Mouse (Mus musculus) neural tube, embryonic 11.5 days (tissue): ENCODE measurements around the gene Speer4f2. TPM values are rescaled to one million over a fixed set of nuclear protein-coding genes. Genes with fewer than 3 reads are reported as not detected.

Experiments
- ATAC-seq: fragments of 200-750 bp; cut with Nextera tagmentation; 2 replicates; pipeline ENCODE4 v1.8.0; 2017; ENCODE audit warnings: moderate number of reproducible peaks, mild to moderate bottlenecking, moderate TSS enrichment, moderate library complexity; ENCODE audit not compliant: insufficient read depth, low FRiP score, low TSS enrichment
- DNase-seq: peaks from one replicate; pipeline ENCODE4 v3.0.0-alpha.2; 2015; ENCODE audit warnings: low spot score
- H3K27ac ChIP-seq: fragments of 300-500 bp; sonication (generic); 2 replicates; pipeline ENCODE4 v1.5.1; 2014; ENCODE audit warnings: low read depth, mild to moderate bottlenecking, low read length
- H3K27me3 ChIP-seq: fragments of 300-500 bp; sonication (generic); 2 replicates; pipeline ENCODE4 v1.6.1; 2014; ENCODE audit warnings: mild to moderate bottlenecking, low read length, mixed read lengths; ENCODE audit not compliant: control insufficient read depth, insufficient read depth
- H3K36me3 ChIP-seq: fragments of 300-500 bp; sonication (generic); 2 replicates; pipeline ENCODE4 v1.6.1; 2014; ENCODE audit warnings: mild to moderate bottlenecking, low read length, moderate library complexity, mixed read lengths; ENCODE audit not compliant: control insufficient read depth, insufficient read depth
- H3K4me1 ChIP-seq: fragments of 300-500 bp; sonication (generic); 2 replicates; pipeline ENCODE4 v1.6.1; 2014; ENCODE audit warnings: low read length, mixed read lengths; ENCODE audit not compliant: control insufficient read depth, insufficient read depth
- H3K4me2 ChIP-seq: fragments of 300-500 bp; sonication (generic); 2 replicates; pipeline ENCODE4 v1.6.1; 2014; ENCODE audit warnings: low read depth, mild to moderate bottlenecking, moderate library complexity
- H3K4me3 ChIP-seq: fragments of 300-500 bp; sonication (generic); 2 replicates; pipeline ENCODE4 v1.5.1; 2014; ENCODE audit warnings: low read depth, low read length
- H3K9ac ChIP-seq: fragments of 300-500 bp; sonication (generic); 2 replicates; pipeline ENCODE4 v1.6.1; 2014; ENCODE audit warnings: mild to moderate bottlenecking, low read length
- H3K9me3 ChIP-seq: fragments of 300-500 bp; sonication (generic); 2 replicates; pipeline ENCODE4 v1.6.1; 2016; ENCODE audit warnings: low read length; ENCODE audit not compliant: control insufficient read depth
- WGBS: fragments of 180-500 bp; shearing (Covaris S2); extraction: QIAGEN DNeasy Blood & Tissue Kit; methylation state at CpG from one replicate; pipeline ENCODE4 v1.1.7; 2014; 5-methylcytosine and 5-hydroxymethylcytosine counted together
- polyA plus RNA-seq: library from polyadenylated mRNA; unstranded; fragments of >200 nt; fragmentation: Nextera tagmentation; extraction: Ambion mirVana; gene quantifications from 2 replicates; pipeline ENCODE4 v1.2.1, GENCODE M21; 2014

The Speer4f2 gene
- polyA plus RNA-seq, 1 experiment from 2014 or later, result not detected

DNA sequence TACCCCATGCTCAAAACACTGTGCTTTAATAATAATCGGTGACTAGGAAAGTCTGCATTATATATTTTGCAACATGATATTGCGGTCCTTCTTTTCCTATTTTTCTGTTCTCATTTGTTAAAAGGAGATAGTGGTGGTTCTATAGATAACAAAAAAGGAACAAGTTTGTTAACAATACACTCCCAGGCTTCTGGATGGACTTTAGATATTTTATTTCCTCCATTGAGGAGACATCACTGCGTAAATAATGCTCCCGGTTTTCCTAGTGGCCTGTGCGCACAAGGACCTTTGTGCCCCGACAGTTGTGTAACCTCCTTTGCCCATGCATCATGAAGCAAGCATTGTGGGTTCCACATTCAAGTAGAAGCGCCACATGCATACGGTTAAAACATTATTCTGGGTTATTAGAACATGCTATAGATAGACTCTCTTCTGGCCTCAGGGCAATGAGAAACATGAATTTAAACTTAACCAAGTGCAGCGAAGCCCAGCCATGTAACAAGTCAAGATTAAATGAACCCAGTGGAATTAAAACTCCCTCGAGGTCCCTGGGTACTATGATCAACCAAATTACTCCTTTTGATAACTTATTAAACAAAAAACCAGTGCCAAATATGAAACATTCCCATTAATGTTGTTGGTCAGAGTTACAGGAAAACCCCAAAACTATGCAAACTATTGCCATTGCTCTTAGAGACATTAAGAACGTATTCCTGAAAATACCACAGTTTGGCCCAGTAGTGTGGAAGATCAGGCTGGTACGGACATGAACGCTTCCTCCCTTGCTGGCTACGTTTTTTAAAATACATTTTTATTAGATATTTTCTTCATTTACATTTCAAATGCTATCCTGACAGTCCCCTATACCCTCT lies 28.5 kb downstream of the Speer4f2 start:
- 89% methylated on average over 14 of the region's 14 CpGs for WGBS
- no peak overlapping the region for H3K4me2 ChIP-seq
- H3K36me3 ChIP-seq, result no peaks in the 10 kb centered on the region
- no peaks in the 10 kb centered on the region for H3K9me3 ChIP-seq
- H3K4me1 ChIP-seq, result no peaks in the 10 kb centered on the region
- no peak overlapping the region for H3K4me3 ChIP-seq
- no peak overlapping the region for H3K9ac ChIP-seq
- DNase-seq, result no peak
- H3K27ac ChIP-seq, result no peak overlapping the region
- H3K27me3 ChIP-seq, result no peaks in the 10 kb centered on the region
- ATAC-seq, result no peak

GRCm38 (mm10) chr5:17402330-17403125 lies 29.5 kb downstream of the Speer4f2 start:
- H3K27ac ChIP-seq, result no peak overlapping the region
- no peaks in the 10 kb centered on the region for H3K9me3 ChIP-seq
- H3K27me3 ChIP-seq, result no peaks in the 10 kb centered on the region
- no peak overlapping the region for H3K9ac ChIP-seq
- WGBS, result 78% methylated on average over 4 of the region's 4 CpGs
- H3K36me3 ChIP-seq, result no peaks in the 10 kb centered on the region
- H3K4me3 ChIP-seq, result no peak overlapping the region
- H3K4me1 ChIP-seq, result no peaks in the 10 kb centered on the region
- H3K4me2 ChIP-seq, result no peak overlapping the region
- DNase-seq (no peak), ATAC-seq (no peak)

DNA sequence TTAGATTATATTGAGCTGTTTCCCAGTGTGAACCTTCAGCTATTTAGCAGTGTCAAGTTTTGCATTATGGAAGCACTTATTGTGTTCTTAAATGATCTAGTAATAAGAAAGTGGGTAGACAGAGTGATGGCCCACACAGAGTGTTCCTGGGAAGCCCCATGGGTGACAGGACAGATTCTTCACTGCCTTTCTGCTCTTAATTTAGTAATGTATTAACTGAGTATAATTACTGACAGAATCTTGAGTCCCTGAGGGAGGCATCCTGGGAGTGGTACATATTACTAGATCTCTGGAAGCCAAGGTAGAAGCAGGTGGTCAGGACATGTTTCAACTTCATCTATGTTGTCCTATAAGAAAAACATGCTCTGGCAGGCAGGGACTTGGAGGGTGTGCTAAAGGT lies 30.6 kb downstream of the Speer4f2 start:
- H3K9ac ChIP-seq, result no peak overlapping the region
- H3K27ac ChIP-seq, result no peak overlapping the region
- H3K4me3 ChIP-seq, result no peak overlapping the region
- no peaks in the 10 kb centered on the region for H3K36me3 ChIP-seq
- H3K9me3 ChIP-seq, result no peaks in the 10 kb centered on the region
- DNase-seq (no peak), ATAC-seq (no peak; the same call in 1 of the 2 replicates)
- no peaks in the 10 kb centered on the region for H3K4me1 ChIP-seq
- no peaks in the 10 kb centered on the region for H3K27me3 ChIP-seq
- no peak overlapping the region for H3K4me2 ChIP-seq

DNA sequence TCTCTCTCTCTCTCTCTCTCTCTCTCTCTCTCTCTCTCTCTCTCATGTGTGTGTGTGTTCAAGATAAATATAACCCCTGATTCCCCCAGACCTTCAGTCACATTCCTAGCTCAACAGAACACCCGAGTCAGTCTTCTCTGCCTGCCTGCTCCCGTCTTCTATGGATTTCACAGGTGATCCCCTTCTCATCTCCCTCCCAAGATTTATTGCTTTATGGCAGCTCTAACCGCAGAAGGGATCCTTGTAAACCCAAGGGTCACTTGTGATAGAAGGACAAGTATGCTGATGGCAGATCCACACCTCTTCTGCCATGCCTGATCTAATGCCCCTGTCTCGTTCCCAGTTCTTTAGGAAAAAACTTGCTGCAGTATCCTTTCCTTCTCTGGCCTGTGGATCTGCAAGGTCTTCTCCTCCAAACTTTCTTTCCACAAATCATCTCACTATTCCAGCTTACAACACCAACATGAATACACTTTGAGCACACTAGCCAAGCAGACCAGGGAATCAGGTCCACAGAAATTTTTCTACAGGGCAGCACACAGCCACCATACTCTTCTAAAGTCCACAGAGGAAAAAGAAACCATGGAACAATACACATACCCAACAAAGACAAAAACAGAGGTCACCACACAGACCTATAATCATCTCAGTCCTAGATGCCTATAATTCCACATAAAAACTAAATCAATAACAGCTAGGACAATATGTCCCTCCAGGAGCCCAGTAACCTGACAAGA lies 36.1 kb downstream of the Speer4f2 start:
- H3K4me3 ChIP-seq, result no peak overlapping the region
- H3K27ac ChIP-seq, result no peak overlapping the region
- H3K27me3 ChIP-seq, result no peaks in the 10 kb centered on the region
- no peak for DNase-seq
- H3K4me2 ChIP-seq, result no peak overlapping the region
- no peaks in the 10 kb centered on the region for H3K36me3 ChIP-seq
- no peak for ATAC-seq
- H3K4me1 ChIP-seq, result no peaks in the 10 kb centered on the region
- 29% methylated on average over 4 of the region's 4 CpGs for WGBS
- H3K9ac ChIP-seq, result no peak overlapping the region
- no peaks in the 10 kb centered on the region for H3K9me3 ChIP-seq

DNA sequence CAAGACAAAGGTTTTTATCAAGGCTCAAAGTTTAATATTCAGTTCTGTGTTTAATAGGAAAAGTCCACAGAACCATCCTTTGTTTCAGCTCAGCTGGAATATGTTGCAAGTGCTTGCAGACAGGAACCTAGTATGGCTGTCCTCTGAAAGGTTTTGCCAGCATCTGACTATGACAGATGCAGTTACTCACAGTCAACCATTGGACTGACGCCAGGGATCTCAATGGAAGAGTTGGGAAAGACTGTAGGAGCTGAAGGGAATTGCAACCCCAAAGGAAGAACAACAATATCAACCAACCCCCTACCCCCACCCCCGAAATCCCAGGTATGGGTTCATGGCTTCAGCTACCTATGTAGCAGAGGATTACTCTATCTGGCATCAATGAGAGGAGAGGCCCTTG lies 44.2 kb downstream of the Speer4f2 start:
- no peak overlapping the region for H3K4me2 ChIP-seq
- 82% methylated on average over 2 of the region's 2 CpGs for WGBS
- ATAC-seq (no peak), DNase-seq (no peak)
- no peaks in the 10 kb centered on the region for H3K9me3 ChIP-seq
- H3K27me3 ChIP-seq, result no peaks in the 10 kb centered on the region
- no peak overlapping the region for H3K27ac ChIP-seq
- H3K36me3 ChIP-seq, result no peaks in the 10 kb centered on the region
- 0 out of 2 replicates have a peak, but pooled peaks cover 3% of the 10 kb centered on the region for H3K4me1 ChIP-seq
- H3K4me3 ChIP-seq, result no peak overlapping the region
- H3K9ac ChIP-seq, result no peak overlapping the region

DNA sequence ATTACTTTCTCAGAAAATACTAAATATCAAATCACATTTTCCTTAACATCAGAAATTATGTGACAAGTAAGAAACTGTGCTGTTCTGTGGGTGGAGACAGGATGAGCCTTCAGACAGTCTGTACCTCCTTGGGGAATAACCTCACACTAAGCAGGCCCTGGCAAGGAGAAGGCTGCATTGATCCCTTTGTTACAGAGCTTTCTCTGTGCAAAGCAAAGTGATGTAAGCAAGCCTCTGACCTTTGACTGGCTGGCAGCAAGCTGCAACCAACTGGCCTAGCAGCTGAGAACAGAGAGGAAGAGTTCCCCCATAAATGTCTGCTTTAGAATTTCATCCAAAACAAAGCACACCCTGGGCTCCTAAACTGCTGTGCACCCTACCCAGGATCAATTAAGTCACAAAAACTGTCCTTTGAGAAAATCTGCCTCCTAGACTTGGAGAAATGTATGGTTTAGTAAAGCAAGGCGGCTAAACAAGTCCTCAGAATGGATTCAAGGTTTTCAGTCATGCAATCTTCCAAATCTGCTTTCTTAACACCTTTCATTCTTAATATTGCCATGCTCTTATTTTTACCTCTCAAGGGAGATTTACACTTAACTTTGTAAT lies 46.3 kb downstream of the Speer4f2 start:
- no peak overlapping the region for H3K27ac ChIP-seq
- 47% methylated on average over 1 of the region's 1 CpGs for WGBS
- DNase-seq, result peak; percentile 45
- no peak overlapping the region for H3K4me2 ChIP-seq
- peak; percentile 54 for ATAC-seq
- H3K9ac ChIP-seq, result no peak overlapping the region
- H3K36me3 ChIP-seq, result no peaks in the 10 kb centered on the region
- no peaks in the 10 kb centered on the region for H3K9me3 ChIP-seq
- H3K27me3 ChIP-seq, result no peaks in the 10 kb centered on the region
- H3K4me1 ChIP-seq, result 0 out of 2 replicates have a peak, but pooled peaks cover 3% of the 10 kb centered on the region
- H3K4me3 ChIP-seq, result no peak overlapping the region

- H3K36me3 ChIP-seq, result no peaks in the 10 kb centered on the region
- DNase-seq (no peak), ATAC-seq (no peak)
- H3K27ac ChIP-seq, result no peak overlapping the region
- H3K4me3 ChIP-seq, result no peak overlapping the region
- no peaks in the 10 kb centered on the region for H3K27me3 ChIP-seq
- H3K4me1 ChIP-seq, result 0 out of 2 replicates have a peak, but pooled peaks cover 3% of the 10 kb centered on the region
- no peak overlapping the region for H3K4me2 ChIP-seq
- no peaks in the 10 kb centered on the region for H3K9me3 ChIP-seq
- H3K9ac ChIP-seq, result no peak overlapping the region
These were observed 46.9 kb downstream of the Speer4f2 start for GRCm38 (mm10) chr5:17419921-17420320.

DNA sequence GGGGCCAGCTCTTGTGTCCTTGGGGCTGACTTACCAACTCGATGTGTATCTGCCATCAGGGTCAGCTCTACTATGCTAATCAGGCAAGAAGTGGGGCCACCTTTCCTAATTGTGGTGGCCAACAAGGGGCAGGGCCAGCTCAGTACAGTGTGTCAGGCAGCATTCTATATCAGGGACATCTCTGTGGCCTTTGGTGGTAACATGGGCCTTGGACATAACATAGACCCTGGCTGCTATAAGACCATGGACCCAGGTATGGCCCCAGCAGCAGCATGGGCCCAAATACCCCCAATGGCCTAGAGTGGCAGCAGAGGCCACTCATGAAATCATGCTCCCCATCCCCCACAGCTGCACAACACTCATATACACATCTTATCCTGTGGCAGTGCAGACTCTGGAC lies 49.2 kb downstream of the Speer4f2 start:
- no peaks in the 10 kb centered on the region for H3K36me3 ChIP-seq
- WGBS, result 80% methylated on average over 1 of the region's 1 CpGs

More for the DNA sequence above, 49.2 kb downstream of the Speer4f2 start:
- Histone ChIP-seq H3K27me3 (no peaks in the 10 kb centered on the region), H3K4me2 (no peak overlapping the region), H3K9ac (no peak overlapping the region), H3K9me3 (no peaks in the 10 kb centered on the region), H3K4me3 (no peak overlapping the region), H3K27ac (no peak overlapping the region), H3K4me1 (0 out of 2 replicates have a peak, but pooled peaks cover 3% of the 10 kb centered on the region)
- DNase-seq, result no peak
- no peak for ATAC-seq
